Mouse (Mus musculus) bone marrow, adult 2 months (tissue): Measurements from ENCODE around the gene Btbd1.

Experiments used
- CTCF ChIP-seq: fragments of 200-500 bp; IDR thresholded peaks from 2 replicates; pipeline ENCODE4 v1.5.1; 2011; ENCODE audit warnings: low read length, control low read depth; ENCODE audit not compliant: control insufficient read depth, insufficient read depth
- POLR2A ChIP-seq: fragments of 200-500 bp; IDR thresholded peaks from 2 replicates; pipeline ENCODE4 v1.6.1; 2011; ENCODE audit warnings: low read depth, mild to moderate bottlenecking, control low read depth, low read length, borderline replicate concordance; ENCODE audit not compliant: control insufficient read depth

DNA sequence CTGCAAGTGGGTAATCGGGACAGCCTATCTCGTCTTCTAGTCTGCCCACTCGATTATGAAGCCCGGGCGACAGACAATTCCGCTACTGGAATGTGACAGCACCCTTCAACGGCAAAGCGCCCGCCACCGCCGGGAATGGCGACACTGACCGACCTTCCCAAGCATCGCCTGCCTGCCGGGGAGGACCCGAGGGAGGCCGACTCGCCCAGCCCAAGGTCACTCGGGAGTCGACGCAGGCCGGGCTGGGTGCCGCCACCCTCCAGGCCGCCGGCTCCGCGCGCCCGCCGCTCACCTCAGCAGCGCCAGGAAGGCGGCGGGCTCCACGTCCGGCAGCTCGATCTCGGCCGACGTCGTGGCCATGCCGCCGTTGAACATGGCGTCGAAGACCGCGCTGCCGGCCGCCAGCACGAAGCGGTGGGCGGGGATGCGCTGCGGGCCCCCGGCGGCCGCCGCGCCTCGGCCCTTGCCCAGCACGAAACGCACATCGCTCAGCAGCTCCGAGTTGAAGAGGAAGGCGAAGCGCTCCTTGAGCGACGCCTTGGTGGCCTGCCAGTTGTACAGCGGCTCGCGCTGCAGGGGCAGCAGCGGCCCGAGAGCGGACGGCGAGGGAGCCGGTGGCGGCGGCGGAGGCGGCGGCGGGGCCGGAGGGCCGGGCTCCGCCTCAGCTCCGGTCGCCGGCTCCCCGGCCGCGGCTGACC, 401 bp downstream of the Btbd1 start:
- TF ChIP-seq CTCF = no peak
- TF ChIP-seq POLR2A = no peak; the same call in 1 of the 2 replicates
